ENCODE assay signal across 9 mouse cellular contexts in the genomic region with DNA sequence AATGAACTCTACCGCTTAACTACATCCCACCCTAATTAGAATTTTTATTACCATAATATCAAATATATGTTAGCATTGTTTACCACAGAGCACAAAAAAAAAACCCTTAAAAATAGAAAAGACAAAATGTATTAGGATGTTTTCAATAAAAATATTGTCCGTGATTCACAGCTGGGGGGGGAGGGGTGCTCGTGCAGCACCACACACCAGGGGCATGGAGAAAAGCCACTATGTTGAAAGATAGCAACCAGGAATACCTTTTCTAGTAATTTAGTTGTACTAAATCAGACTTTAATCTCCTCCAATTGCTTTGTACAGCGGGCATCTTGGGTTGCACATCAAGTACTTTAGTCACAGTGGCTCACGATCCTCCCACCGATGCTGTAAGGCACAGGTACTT. TPM values are rescaled to one million over a fixed set of nuclear protein-coding genes. Genes with fewer than 3 reads are reported as not detected.
DNase-seq lines count a peak whose midpoint lies in the region; ATAC-seq and TF ChIP-seq lines count a peak whose summit lies in the region.
"Had no signal": no experiment of that assay in that cellular context is flagged by ENCODE, and none has a peak within 500 bp of the region (broad histone marks: within the 10 kb centered on the region; RNA-seq: fewer than 3 reads in every experiment).

No protein-coding gene starts in this region.

- no peaks in the 10 kb centered on the region for H3K9me3 ChIP-seq in heart, postnatal 0 days (replicated peaks; ENCODE audit: control insufficient read depth, low read length)
- H3K9me3 ChIP-seq in hindbrain, embryonic 10.5 days, result no peaks in the 10 kb centered on the region
- H3K9me3 ChIP-seq in midbrain, embryonic 11.5 days (ENCODE audit: control insufficient read depth, low read length), result no peaks in the 10 kb centered on the region

- H3K36me3 ChIP-seq in heart, postnatal 0 days (replicated peaks; ENCODE audit: control insufficient read depth, insufficient read depth, low read length), result no peaks in the 10 kb centered on the region
- no peaks in the 10 kb centered on the region for H3K36me3 ChIP-seq in hindbrain, embryonic 10.5 days
- H3K36me3 ChIP-seq in midbrain, embryonic 11.5 days (ENCODE audit: control insufficient read depth, insufficient read depth, low read length), result no peaks in the 10 kb centered on the region

- WGBS in heart, postnatal 0 days, result 63% methylated on average over 6 of the region's 6 CpGs
- 59% methylated on average over 6 of the region's 6 CpGs for WGBS in hindbrain, embryonic 10.5 days
- 45% methylated on average over 6 of the region's 6 CpGs for WGBS in midbrain, embryonic 11.5 days

- intact Hi-C loops in heart, postnatal 14 days (cut with DNase I), result loop anchor here (5.0 kb wide), 1 partner anchor 51 kb away; the partner anchor contains the start of genes Gstz1 and Pomt2

- no peaks in the 10 kb centered on the region; the same call in 1 of the 2 replicates for H3K4me1 ChIP-seq in heart, postnatal 0 days (ENCODE audit: control insufficient read depth, insufficient read depth)
- peaks cover 15% of the 10 kb centered on the region for H3K4me1 ChIP-seq in bone marrow macrophage, adult 2 months (ENCODE audit: control insufficient read depth, insufficient read depth, low read length)
- H3K4me1 ChIP-seq in hindbrain, embryonic 10.5 days (replicated peaks), result peaks cover 20% of the 10 kb centered on the region
- H3K4me1 ChIP-seq in midbrain, embryonic 11.5 days (ENCODE audit: control insufficient read depth, insufficient read depth, low read length), result peaks cover 8% of the 10 kb centered on the region

- no peak overlapping the region for H3K9ac ChIP-seq in heart, postnatal 0 days (replicated peaks; ENCODE audit: low read depth, low read length)
- peak overlapping the region; percentile 90; the same call in 1 of the 2 replicates for H3K9ac ChIP-seq in midbrain, embryonic 11.5 days (ENCODE audit: low read length)

- TF ChIP-seq EP300 in heart, postnatal 0 days (IDR thresholded peaks at IDR 0.05; ENCODE audit: low read depth), result no peak

- no peak for TF ChIP-seq POLR2A in bone marrow macrophage, adult 2 months (IDR thresholded peaks at IDR 0.05; ENCODE audit: borderline replicate concordance, low read depth, low read length)

- no peak for TF ChIP-seq CTCF in heart, postnatal 0 days (IDR thresholded peaks at IDR 0.05; ENCODE audit: low read depth)
- TF ChIP-seq CTCF in bone marrow macrophage, adult 2 months (IDR thresholded peaks at IDR 0.05; ENCODE audit: low read depth, low read length), result no peak

- H3K4me3 ChIP-seq in heart, postnatal 0 days (ENCODE audit: low read depth, low read length), result peak overlapping the region; percentile 97
- peak overlapping the region; percentile 89 for H3K4me3 ChIP-seq in bone marrow macrophage, adult 2 months (ENCODE audit: insufficient read depth, low read length)
- peak overlapping the region; percentile 90 for H3K4me3 ChIP-seq in hindbrain, embryonic 10.5 days
- H3K4me3 ChIP-seq in midbrain, embryonic 11.5 days (ENCODE audit: low read depth, low read length), result peak overlapping the region; percentile 81

- ATAC-seq in heart, postnatal 0 days (ENCODE audit: insufficient read depth, low read depth), result no peak
- ATAC-seq in midbrain, embryonic 11.5 days (ENCODE audit: low FRiP score), result no peak

- no peaks in the 10 kb centered on the region for H3K27me3 ChIP-seq in heart, postnatal 0 days (ENCODE audit: control insufficient read depth, insufficient read depth, low read length)
- peaks cover 7% of the 10 kb centered on the region; the same call in 1 of the 2 replicates for H3K27me3 ChIP-seq in hindbrain, embryonic 10.5 days (ENCODE audit: insufficient read depth, poor library complexity, severe bottlenecking)
- H3K27me3 ChIP-seq in midbrain, embryonic 11.5 days (ENCODE audit: control insufficient read depth, insufficient read depth, low read length), result no peaks in the 10 kb centered on the region

- peak overlapping the region; percentile 99 for H3K4me2 ChIP-seq in heart, postnatal 0 days (ENCODE audit: low read depth, low read length)
- H3K4me2 ChIP-seq in midbrain, embryonic 11.5 days, result peak overlapping the region; percentile 86

- no peak overlapping the region for H3K27ac ChIP-seq in heart, postnatal 0 days (ENCODE audit: low read depth)
- no peak overlapping the region for H3K27ac ChIP-seq in bone marrow macrophage, adult 2 months (ENCODE audit: insufficient read depth, low read depth, low read length)
- no peak overlapping the region for H3K27ac ChIP-seq in hindbrain, embryonic 10.5 days
- H3K27ac ChIP-seq in midbrain, embryonic 11.5 days (ENCODE audit: low read depth, low read length), result no peak overlapping the region

- DNase-seq in heart, postnatal 0 days (ENCODE audit: low spot score), result no peak
- no peak for DNase-seq in heart, postnatal 14 days
- DNase-seq in hindbrain, embryonic 10.5 days (ENCODE audit: low spot score), result no peak
- no peak for DNase-seq in midbrain, embryonic 11.5 days (ENCODE audit: low spot score, missing footprints)
- DNase-seq in layer of hippocampus, adult 8-10 months (ENCODE audit: low spot score in 2 of 2), result no peak
- DNase-seq in urinary bladder, postnatal 4 days (ENCODE audit: low spot score in 2 of 2), result no peak
- no peak for DNase-seq in embryo, embryonic 11 days
- DNase-seq: right cerebral cortex, postnatal 14 days had no signal

RNA-seq across cellular contexts. Expression of gene Samd15, which starts 0.7 kb away (rescaled TPM):
- not detected in 2 replicates for total RNA-seq in heart, postnatal 0 days (2014; rRNA removed; ENCODE audit: low replicate concordance)
- polyA plus RNA-seq in heart, postnatal 0 days (2015; fragmentation: Nextera tagmentation; extraction: Ambion mirVana), result 0.46 and 0.59 TPM in 2 replicates
- under 1 TPM; 0.32 to 0.57 TPM for total RNA-seq in heart, postnatal 14 days (2021)
- 1.3 TPM in 1 of 2 replicates, not detected in the other for polyA plus RNA-seq in bone marrow macrophage, adult 2 months (2012; ENCODE audit: insufficient read depth, insufficient read length, missing spikeins)
- 1.2 and 1.6 TPM in 2 replicates for polyA plus RNA-seq in hindbrain, embryonic 10.5 days (2016; fragmentation: Nextera tagmentation; extraction: Ambion mirVana)
- polyA plus RNA-seq in midbrain, embryonic 11.5 days (2014; fragmentation: Nextera tagmentation; extraction: Ambion mirVana), result 1.2 and 1.4 TPM in 2 replicates
- total RNA-seq in layer of hippocampus, adult 8-10 months (2022), result 1 to 10 TPM; 3.1 to 4.5 (median 4.2) TPM

RNA-seq across cellular contexts. Expression of gene Tmed8, which starts 1.5 kb away (rescaled TPM):
- 3.7 and 3.9 TPM in 2 replicates for total RNA-seq in heart, postnatal 0 days (2014; rRNA removed; ENCODE audit: low replicate concordance)
- 0.62 and 0.89 TPM in 2 replicates for polyA plus RNA-seq in heart, postnatal 0 days (2015; fragmentation: Nextera tagmentation; extraction: Ambion mirVana)
- 1 to 10 TPM; 5.4 to 6.0 TPM for total RNA-seq in heart, postnatal 14 days (2021)
- 8.9 and 9.7 TPM in 2 replicates for polyA plus RNA-seq in bone marrow macrophage, adult 2 months (2012; ENCODE audit: insufficient read depth, insufficient read length, missing spikeins)
- polyA plus RNA-seq in hindbrain, embryonic 10.5 days (2016; fragmentation: Nextera tagmentation; extraction: Ambion mirVana), result 3.3 and 3.8 TPM in 2 replicates
- polyA plus RNA-seq in midbrain, embryonic 11.5 days (2014; fragmentation: Nextera tagmentation; extraction: Ambion mirVana), result 4.3 TPM in 2 replicates
- total RNA-seq in layer of hippocampus, adult 8-10 months (2022), result 10 to 100 TPM; 25.6 to 32.4 (median 29.0) TPM

RNA-seq across cellular contexts. Expression of gene Noxred1, which starts 39.7 kb away (rescaled TPM):
- not detected in 2 replicates for total RNA-seq in heart, postnatal 0 days (2014; rRNA removed; ENCODE audit: low replicate concordance)
- polyA plus RNA-seq in heart, postnatal 0 days (2015; fragmentation: Nextera tagmentation; extraction: Ambion mirVana), result 0.30 and 0.37 TPM in 2 replicates
- total RNA-seq in heart, postnatal 14 days (2021), result under 1 TPM; 0.33 to 0.66 TPM
- polyA plus RNA-seq in bone marrow macrophage, adult 2 months (2012; ENCODE audit: insufficient read depth, insufficient read length, missing spikeins), result 1.0 TPM in 1 of 2 replicates, not detected in the other
- polyA plus RNA-seq in hindbrain, embryonic 10.5 days (2016; fragmentation: Nextera tagmentation; extraction: Ambion mirVana), result 0.50 and 1.4 TPM in 2 replicates
- 0.87 and 1.5 TPM in 2 replicates for polyA plus RNA-seq in midbrain, embryonic 11.5 days (2014; fragmentation: Nextera tagmentation; extraction: Ambion mirVana)
- total RNA-seq in layer of hippocampus, adult 8-10 months (2022), result 1 to 10 TPM; 1.4 to 4.1 (median 2.7) TPM

RNA-seq across cellular contexts. Expression of gene Pomt2, which starts 51.0 kb away (rescaled TPM):
- total RNA-seq in heart, postnatal 0 days (2014; rRNA removed; ENCODE audit: low replicate concordance), result 22.7 and 25.3 TPM in 2 replicates
- 6.5 and 7.7 TPM in 2 replicates for polyA plus RNA-seq in heart, postnatal 0 days (2015; fragmentation: Nextera tagmentation; extraction: Ambion mirVana)
- total RNA-seq in heart, postnatal 14 days (2021), result 10 to 100 TPM; 11.5 to 11.9 TPM
- 6.0 and 6.1 TPM in 2 replicates for polyA plus RNA-seq in bone marrow macrophage, adult 2 months (2012; ENCODE audit: insufficient read depth, insufficient read length, missing spikeins)
- 15.3 and 15.4 TPM in 2 replicates for polyA plus RNA-seq in hindbrain, embryonic 10.5 days (2016; fragmentation: Nextera tagmentation; extraction: Ambion mirVana)
- 15.7 and 16.1 TPM in 2 replicates for polyA plus RNA-seq in midbrain, embryonic 11.5 days (2014; fragmentation: Nextera tagmentation; extraction: Ambion mirVana)
- total RNA-seq in layer of hippocampus, adult 8-10 months (2022), result 10 to 100 TPM; 18.0 to 19.8 (median 18.7) TPM

RNA-seq across cellular contexts. Expression of gene Gstz1, which starts 51.8 kb away (rescaled TPM):
- total RNA-seq in heart, postnatal 0 days (2014; rRNA removed; ENCODE audit: low replicate concordance), result 39.6 and 62.9 TPM in 2 replicates
- 33.8 and 36.2 TPM in 2 replicates for polyA plus RNA-seq in heart, postnatal 0 days (2015; fragmentation: Nextera tagmentation; extraction: Ambion mirVana)
- total RNA-seq in heart, postnatal 14 days (2021), result 10 to 100 TPM; 48.1 to 53.0 TPM
- 17.5 and 20.0 TPM in 2 replicates for polyA plus RNA-seq in bone marrow macrophage, adult 2 months (2012; ENCODE audit: insufficient read depth, insufficient read length, missing spikeins)
- polyA plus RNA-seq in hindbrain, embryonic 10.5 days (2016; fragmentation: Nextera tagmentation; extraction: Ambion mirVana), result 29.3 and 32.9 TPM in 2 replicates
- 30.7 and 34.6 TPM in 2 replicates for polyA plus RNA-seq in midbrain, embryonic 11.5 days (2014; fragmentation: Nextera tagmentation; extraction: Ambion mirVana)
- 10 to 100 TPM; 51.9 to 56.0 (median 54.8) TPM for total RNA-seq in layer of hippocampus, adult 8-10 months (2022)
